Mouse (Mus musculus) midbrain, embryonic 14.5 days (tissue): Measurements from ENCODE around the gene Tpm1. TPM values are rescaled to one million over a fixed set of nuclear protein-coding genes. Genes with fewer than 3 reads are reported as not detected.

Experiments
- ATAC-seq: fragments of 200-750 bp; cut with Nextera tagmentation; 2 replicates; pipeline ENCODE4 v1.8.0; 2017; ENCODE audit warnings: moderate number of reproducible peaks, moderate library complexity; ENCODE audit not compliant: low FRiP score, low TSS enrichment
- DNase-seq: peaks from one replicate; pipeline ENCODE4 v3.0.0-alpha.2; 2015
- H3K27ac ChIP-seq: fragments of 300-500 bp; sonication (generic); replicated peaks from 2 replicates; pipeline ENCODE4 v1.5.1; 2014; ENCODE audit warnings: mild to moderate bottlenecking, low read depth, low read length, moderate library complexity
- H3K27me3 ChIP-seq: fragments of 300-500 bp; sonication (generic); 2 replicates; pipeline ENCODE4 v1.6.1; 2014; ENCODE audit warnings: low read length, control low read depth, mixed read lengths; ENCODE audit not compliant: control insufficient read depth, insufficient read depth
- H3K36me3 ChIP-seq: fragments of 300-500 bp; sonication (generic); 2 replicates; pipeline ENCODE4 v1.6.1; 2014; ENCODE audit warnings: low read length, control low read depth; ENCODE audit not compliant: control insufficient read depth, insufficient read depth
- H3K4me1 ChIP-seq: fragments of 300-500 bp; sonication (generic); 2 replicates; pipeline ENCODE4 v1.6.1; 2014; ENCODE audit warnings: mild to moderate bottlenecking, antibody characterized with exemption, low read length, control low read depth; ENCODE audit not compliant: control insufficient read depth, insufficient read depth
- H3K4me2 ChIP-seq: fragments of 300-500 bp; sonication (generic); 2 replicates; pipeline ENCODE4 v1.6.1; 2014; ENCODE audit warnings: mild to moderate bottlenecking, low read length, moderate library complexity
- H3K4me3 ChIP-seq: fragments of 300-500 bp; sonication (generic); replicated peaks from 2 replicates; pipeline ENCODE4 v1.5.1; 2014; ENCODE audit warnings: low read depth, low read length
- H3K9ac ChIP-seq: fragments of 300-500 bp; sonication (generic); replicated peaks from 2 replicates; pipeline ENCODE4 v1.6.1; 2014; ENCODE audit warnings: mild to moderate bottlenecking, low read length, moderate library complexity
- H3K9me3 ChIP-seq: fragments of 300-500 bp; sonication (generic); 2 replicates; pipeline ENCODE4 v1.6.1; 2016; ENCODE audit warnings: low read length, control low read depth, mixed read lengths; ENCODE audit not compliant: control insufficient read depth
- WGBS: fragments of 180-500 bp; shearing (Covaris S2); extraction: QIAGEN DNeasy Blood & Tissue Kit; methylation state at CpG from one replicate; pipeline ENCODE4 v1.1.7; 2014; 5-methylcytosine and 5-hydroxymethylcytosine counted together
- polyA plus RNA-seq: library from polyadenylated mRNA; unstranded; fragments of >200 nt; fragmentation: Nextera tagmentation; extraction: Ambion mirVana; gene quantifications from 2 replicates; pipeline ENCODE4 v1.2.1, GENCODE M21; 2014

The Tpm1 gene
- polyA plus RNA-seq, 1 experiment from 2014 or later = 124 TPM

GRCm38 (mm10) chr9:67026061-67026460, 23.1 kb downstream of the Tpm1 start:
- Histone ChIP-seq H3K27ac (no peak overlapping the region), H3K27me3 (no peaks in the 10 kb centered on the region), H3K36me3 (peaks cover 71% of the 10 kb centered on the region), H3K9me3 (no peaks in the 10 kb centered on the region), H3K9ac (no peak overlapping the region), H3K4me3 (no peak overlapping the region), H3K4me2 (no peak overlapping the region), H3K4me1 (no peaks in the 10 kb centered on the region)
- WGBS = 95% methylated on average over 7 of the region's 7 CpGs
- no peak for DNase-seq
- no peak for ATAC-seq

GRCm38 (mm10) chr9:67024889-67025692, 24.1 kb downstream of the Tpm1 start:
- Histone ChIP-seq H3K9ac (no peak overlapping the region), H3K27ac (no peak overlapping the region), H3K9me3 (no peaks in the 10 kb centered on the region), H3K27me3 (no peaks in the 10 kb centered on the region), H3K36me3 (peaks cover 61% of the 10 kb centered on the region), H3K4me1 (no peaks in the 10 kb centered on the region), H3K4me2 (no peak overlapping the region), H3K4me3 (no peak overlapping the region)
- ATAC-seq = no peak
- 94% methylated on average over 17 of the region's 17 CpGs for WGBS
- no peak for DNase-seq

GRCm38 (mm10) chr9:67023371-67023770, 25.8 kb downstream of the Tpm1 start:
- H3K4me2 ChIP-seq = no peak overlapping the region
- H3K4me3 ChIP-seq = no peak overlapping the region
- no peaks in the 10 kb centered on the region for H3K27me3 ChIP-seq
- H3K9me3 ChIP-seq = no peaks in the 10 kb centered on the region
- no peak for ATAC-seq
- no peak overlapping the region for H3K9ac ChIP-seq
- no peak for DNase-seq
- H3K4me1 ChIP-seq = no peaks in the 10 kb centered on the region
- WGBS = 97% methylated on average over 9 of the region's 9 CpGs
- peaks cover 44% of the 10 kb centered on the region for H3K36me3 ChIP-seq
- H3K27ac ChIP-seq = no peak overlapping the region

GRCm38 (mm10) chr9:67020063-67020462, 29.1 kb downstream of the Tpm1 start:
- ATAC-seq (no peak), DNase-seq (no peak)
- Histone ChIP-seq H3K4me3 (no peak overlapping the region), H3K4me1 (no peaks in the 10 kb centered on the region), H3K9ac (no peak overlapping the region), H3K27ac (no peak overlapping the region), H3K36me3 (peaks cover 20% of the 10 kb centered on the region; the same call in 1 of the 2 replicates), H3K27me3 (no peaks in the 10 kb centered on the region), H3K9me3 (no peaks in the 10 kb centered on the region), H3K4me2 (no peak overlapping the region)
- 92% methylated on average over 2 of the region's 2 CpGs for WGBS

GRCm38 (mm10) chr9:67013501-67013900, 35.7 kb downstream of the Tpm1 start:
- DNase-seq (no peak), ATAC-seq (no peak)
- Histone ChIP-seq H3K4me1 (no peaks in the 10 kb centered on the region), H3K9ac (no peak overlapping the region), H3K36me3 (no peaks in the 10 kb centered on the region), H3K4me2 (no peak overlapping the region), H3K4me3 (no peak overlapping the region), H3K27ac (no peak overlapping the region), H3K9me3 (no peaks in the 10 kb centered on the region), H3K27me3 (no peaks in the 10 kb centered on the region)
- 83% methylated on average over 2 of the region's 2 CpGs for WGBS

GRCm38 (mm10) chr9:67012470-67012869, 36.7 kb downstream of the Tpm1 start:
- H3K27ac ChIP-seq = no peak overlapping the region
- H3K27me3 ChIP-seq = no peaks in the 10 kb centered on the region
- ATAC-seq = no peak
- no peak overlapping the region for H3K4me3 ChIP-seq
- H3K9ac ChIP-seq = no peak overlapping the region
- peak; percentile 12 for DNase-seq
- H3K9me3 ChIP-seq = no peaks in the 10 kb centered on the region
- H3K36me3 ChIP-seq = no peaks in the 10 kb centered on the region
- WGBS = 48% methylated on average over 3 of the region's 3 CpGs
- H3K4me1 ChIP-seq = no peaks in the 10 kb centered on the region
- no peak overlapping the region for H3K4me2 ChIP-seq

- Histone ChIP-seq H3K4me3 (no peak overlapping the region), H3K27me3 (no peaks in the 10 kb centered on the region), H3K9me3 (no peaks in the 10 kb centered on the region), H3K9ac (no peak overlapping the region), H3K27ac (no peak overlapping the region), H3K36me3 (no peaks in the 10 kb centered on the region), H3K4me2 (no peak overlapping the region), H3K4me1 (no peaks in the 10 kb centered on the region)
- 90% methylated on average over 9 of the region's 9 CpGs for WGBS
- no peak for DNase-seq
- ATAC-seq = no peak
These were observed 37.7 kb downstream of the Tpm1 start for GRCm38 (mm10) chr9:67011483-67011882.

GRCm38 (mm10) chr9:67008781-67009180, 40.4 kb downstream of the Tpm1 start:
- no peaks in the 10 kb centered on the region for H3K27me3 ChIP-seq
- no peak for DNase-seq
- no peak overlapping the region for H3K4me2 ChIP-seq
- no peaks in the 10 kb centered on the region for H3K9me3 ChIP-seq
- no peak for ATAC-seq
- no peaks in the 10 kb centered on the region for H3K4me1 ChIP-seq
- no peaks in the 10 kb centered on the region for H3K36me3 ChIP-seq
- H3K9ac ChIP-seq = no peak overlapping the region
- no peak overlapping the region for H3K4me3 ChIP-seq
- H3K27ac ChIP-seq = no peak overlapping the region
- WGBS = 63% methylated on average over 11 of the region's 11 CpGs

GRCm38 (mm10) chr9:67006376-67006775, 42.8 kb downstream of the Tpm1 start:
- ATAC-seq = no peak
- no peaks in the 10 kb centered on the region for H3K27me3 ChIP-seq

More at GRCm38 (mm10) chr9:67006376-67006775, 42.8 kb downstream of the Tpm1 start:
- no peak overlapping the region for H3K4me3 ChIP-seq
- H3K9me3 ChIP-seq = no peaks in the 10 kb centered on the region
- no peaks in the 10 kb centered on the region for H3K36me3 ChIP-seq
- H3K4me2 ChIP-seq = no peak overlapping the region
- 72% methylated on average over 4 of the region's 4 CpGs for WGBS
- H3K9ac ChIP-seq = no peak overlapping the region
- H3K4me1 ChIP-seq = no peaks in the 10 kb centered on the region
- no peak overlapping the region for H3K27ac ChIP-seq
- DNase-seq = no peak
